Mouse (Mus musculus) gonadal fat pad, adult 2 months (tissue): ENCODE results near the gene Cables2. TPM values are rescaled to one million over a fixed set of nuclear protein-coding genes. Genes with fewer than 3 reads are reported as not detected.

ENCODE experiments used
- DNase-seq: peaks from one replicate; pipeline ENCODE4 v3.0.0-alpha.2; 2012; ENCODE audit warnings: low read depth
- polyA plus RNA-seq: library from polyadenylated mRNA; depleted of rRNA; stranded (reverse); fragments of >200 nt; gene quantifications from 2 replicates; pipeline ENCODE4 v1.2.3, GENCODE M21; 2012; rRNA removed

The Cables2 gene
- polyA plus RNA-seq, 1 experiment = 30.8 TPM

DNA sequence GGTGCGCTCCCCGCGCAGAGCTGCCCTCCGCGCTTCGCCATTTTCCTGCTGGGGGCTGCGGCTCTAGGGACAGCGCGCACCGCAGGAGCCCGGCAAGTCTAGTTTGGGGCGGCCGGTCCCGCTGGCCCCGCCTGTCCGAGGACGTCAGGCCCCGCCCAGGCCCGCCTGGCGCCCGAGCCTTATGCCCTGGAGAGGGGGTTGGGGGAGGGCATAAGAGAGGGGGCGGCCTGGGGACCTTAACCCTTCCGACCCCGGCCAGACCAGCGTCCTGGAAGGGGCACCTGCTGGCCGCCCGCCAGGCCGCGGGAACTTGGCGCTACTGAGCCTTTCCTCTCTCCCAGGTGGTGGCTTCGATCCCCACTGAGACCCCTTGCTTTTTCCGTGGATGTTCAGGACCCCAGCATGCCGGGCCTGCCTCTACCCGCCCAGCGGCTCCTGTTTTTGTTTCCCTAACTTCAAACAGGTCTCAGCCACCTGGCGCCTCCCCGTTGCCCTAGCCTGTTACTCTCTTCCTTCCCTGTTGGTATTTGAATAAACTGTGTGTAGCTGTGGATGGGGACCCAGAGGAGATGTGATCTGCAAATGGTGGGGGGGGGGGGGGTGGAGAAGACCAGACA lies 47.4 kb downstream of the Cables2 start, which contains the start of gene Lama5:
Gene Lama5 (minus strand): TSS at position 98 of the 617 bp plus-strand sequence.
- DNase-seq = no peak

DNA sequence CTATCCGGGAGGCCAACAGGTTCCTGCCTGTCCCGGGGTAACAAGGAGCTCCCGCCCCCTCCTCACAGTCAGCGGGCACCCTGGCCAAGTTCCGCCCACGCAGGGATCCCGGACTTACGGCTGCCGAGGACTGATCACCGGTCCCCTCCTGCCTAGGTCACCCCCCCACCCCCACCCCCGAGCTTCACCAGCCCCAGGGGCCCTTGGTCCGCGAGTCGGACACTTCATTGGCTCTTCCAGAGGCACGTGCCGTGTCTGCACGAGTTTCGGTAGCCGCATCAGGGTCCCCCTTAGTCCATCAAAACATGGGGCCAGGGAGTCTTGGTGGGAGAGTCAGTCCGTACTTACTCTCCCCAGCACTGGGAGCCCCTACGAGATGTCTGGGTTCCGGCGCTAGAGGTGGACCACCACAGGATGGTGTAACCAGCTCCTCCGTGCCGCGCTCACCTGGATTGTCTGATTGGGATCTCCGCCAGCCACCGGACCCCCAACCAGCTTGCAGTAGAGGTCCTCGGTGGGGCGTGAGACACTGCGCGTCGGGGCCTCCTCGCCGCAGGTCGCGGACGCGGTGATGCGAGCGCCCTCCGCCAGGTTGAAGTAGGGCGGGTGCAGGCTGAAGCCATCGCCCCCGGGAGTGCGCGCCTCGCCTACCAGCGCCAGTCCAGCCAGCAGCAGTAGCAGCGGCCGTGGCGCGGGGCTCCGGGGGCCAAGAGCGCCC lies 48.1 kb downstream of the Cables2 start:
- no peak for DNase-seq

DNA sequence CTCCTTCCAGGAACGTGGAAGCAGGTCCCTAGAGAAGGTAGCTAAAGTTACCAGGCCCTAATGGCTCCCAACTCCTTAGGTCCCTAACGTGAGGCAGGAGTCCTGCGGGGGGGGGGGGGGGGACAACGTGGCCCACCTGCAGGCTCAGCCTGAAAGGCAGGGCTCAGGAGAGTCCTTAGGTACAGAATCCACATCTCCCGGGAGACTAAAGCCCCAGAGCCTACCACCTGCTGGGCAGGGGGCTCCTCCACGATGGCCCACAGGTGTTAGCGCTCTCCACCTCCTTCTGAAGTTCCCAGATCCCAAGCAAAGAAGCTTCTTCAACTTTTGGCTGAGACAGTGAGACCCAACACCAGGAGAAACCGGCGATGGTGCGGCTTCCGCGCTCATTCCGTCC lies 48.7 kb downstream of the Cables2 start:
- DNase-seq = no peak

DNA sequence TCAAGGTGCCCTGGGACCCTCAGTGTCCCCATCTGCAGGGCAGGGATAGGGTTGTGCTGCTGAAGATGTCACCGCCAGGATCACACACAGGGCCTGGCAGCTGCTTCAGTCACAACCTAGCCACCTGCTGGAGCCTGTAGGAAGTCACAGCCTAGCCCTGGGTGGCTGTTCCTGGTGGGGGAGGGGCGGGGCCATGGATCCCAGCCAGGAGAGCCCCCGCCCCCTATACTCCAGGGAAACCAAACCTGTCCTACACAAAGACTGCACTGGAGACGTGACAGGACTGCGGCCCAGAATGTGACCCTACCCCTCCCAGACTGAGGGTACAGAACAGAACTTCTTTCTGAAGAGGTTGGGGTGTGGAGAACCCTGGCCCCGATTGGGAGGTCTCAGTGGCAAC lies 51.0 kb downstream of the Cables2 start:
- DNase-seq = no peak

DNA sequence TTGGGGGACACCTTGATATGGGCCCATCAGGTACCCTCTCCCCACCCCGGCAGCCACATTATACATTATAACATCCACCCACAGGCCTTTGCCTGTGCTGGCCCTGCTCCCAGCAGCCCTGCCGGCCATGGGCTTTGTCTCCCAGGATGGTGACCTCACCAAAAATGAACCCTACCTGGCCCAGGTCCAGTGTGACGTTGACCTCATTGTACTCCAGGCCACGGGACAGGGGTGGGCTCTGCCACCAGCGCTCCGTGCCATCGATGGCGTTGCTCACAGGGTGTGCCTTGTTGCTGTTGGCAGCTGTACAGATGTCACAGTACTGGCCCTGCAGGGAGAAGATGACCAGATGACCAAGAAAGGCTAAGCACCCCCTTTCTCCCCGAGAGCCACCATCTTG lies 52.2 kb downstream of the Cables2 start:
- no peak for DNase-seq

DNA sequence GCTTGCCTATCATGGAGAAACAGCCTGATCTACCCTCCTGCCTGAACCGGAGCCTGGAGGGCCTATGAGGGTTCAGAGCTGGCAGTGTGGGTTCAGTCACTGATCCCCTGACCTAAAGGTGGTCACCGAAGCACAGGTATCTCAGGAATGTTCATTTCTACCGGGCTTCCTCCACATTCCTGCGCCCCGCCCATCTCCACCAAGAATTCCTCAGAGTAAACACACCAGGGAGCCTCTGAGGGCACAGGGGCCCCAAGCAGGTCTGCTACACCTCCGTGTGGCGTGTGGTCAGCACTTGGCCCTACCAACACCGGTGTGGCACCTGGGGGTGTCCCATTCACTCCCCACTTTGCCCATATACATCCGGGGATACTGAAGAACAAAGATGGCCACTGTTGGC lies 53.1 kb downstream of the Cables2 start:
- DNase-seq = no peak

DNA sequence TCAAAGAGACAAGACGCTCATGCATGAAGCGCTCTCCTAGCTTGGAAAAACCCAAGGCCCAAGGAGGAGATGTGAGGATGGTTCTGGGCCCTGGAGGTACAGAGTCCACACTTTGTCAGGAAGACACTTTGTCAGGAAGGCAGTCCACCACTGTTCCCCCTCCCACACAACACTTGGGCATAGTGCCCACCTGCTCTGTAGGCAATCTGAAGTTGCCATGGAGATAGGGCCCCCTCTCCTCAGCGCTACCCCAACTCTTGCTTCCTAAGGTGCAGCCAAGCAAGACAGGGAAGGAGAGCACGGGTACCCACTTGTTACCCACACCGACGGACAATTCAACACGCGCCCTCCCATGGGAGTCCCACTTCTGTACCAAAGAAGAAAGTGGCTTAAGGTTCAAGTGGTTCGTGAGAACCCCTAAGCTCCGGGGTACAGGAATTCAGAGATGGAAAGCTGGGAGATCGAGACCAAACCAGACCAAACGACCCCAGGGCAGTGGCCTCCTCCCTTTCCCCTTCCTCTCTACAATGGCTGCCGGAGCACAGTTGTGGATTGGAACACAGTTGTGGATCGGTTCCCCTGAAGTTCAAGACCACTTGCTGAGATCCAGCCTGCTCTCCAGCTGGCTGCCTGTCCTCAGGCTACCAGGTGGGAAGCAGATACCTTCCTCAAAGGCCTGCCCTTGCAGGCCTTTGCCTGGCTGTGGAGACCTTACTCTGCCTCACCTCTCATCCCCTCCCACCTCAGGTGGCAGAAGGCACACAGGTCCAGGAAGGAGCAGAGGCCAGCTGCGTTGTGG lies 54.0 kb downstream of the Cables2 start:
- DNase-seq = no peak

DNA sequence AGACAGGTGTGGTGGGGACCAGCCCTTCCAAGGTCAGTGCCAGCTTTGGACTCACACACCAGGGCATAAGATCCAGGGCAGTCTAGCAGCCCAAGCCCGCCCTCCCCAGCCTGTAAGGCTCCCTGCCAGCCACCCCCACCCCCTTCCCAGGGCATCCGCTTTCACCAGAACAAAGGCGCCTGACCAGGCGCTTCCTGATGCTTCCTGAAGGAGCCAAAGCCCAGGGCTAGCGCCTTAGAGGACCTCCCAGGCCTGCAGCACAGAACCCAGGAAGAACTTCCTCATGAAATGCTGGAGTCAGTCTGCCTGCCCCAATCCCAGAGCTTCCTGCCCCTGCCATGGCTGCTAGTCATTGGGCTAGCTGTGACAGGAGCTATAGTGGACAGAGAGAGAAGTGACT lies 54.6 kb downstream of the Cables2 start:
- no peak for DNase-seq

DNA sequence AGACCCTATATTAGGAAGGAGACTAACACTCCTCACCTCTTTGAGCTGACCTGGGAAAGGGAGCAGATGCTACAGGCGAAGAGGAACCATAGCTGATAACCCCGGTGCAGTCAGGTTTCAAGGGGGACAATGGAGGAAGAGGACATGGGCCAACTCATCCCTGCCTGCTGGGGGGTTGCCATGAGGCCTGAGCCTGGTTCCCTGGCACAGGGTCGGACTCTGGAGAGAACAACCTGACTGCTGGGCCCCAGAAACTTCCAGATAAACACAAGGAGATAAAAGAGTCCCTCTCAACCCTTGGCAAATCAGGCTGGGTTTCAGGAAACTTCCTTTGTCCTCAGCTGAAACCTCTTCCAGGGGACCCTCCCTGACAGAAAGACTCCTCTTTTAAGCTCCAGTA lies 55.1 kb downstream of the Cables2 start:
- DNase-seq = no peak

DNA sequence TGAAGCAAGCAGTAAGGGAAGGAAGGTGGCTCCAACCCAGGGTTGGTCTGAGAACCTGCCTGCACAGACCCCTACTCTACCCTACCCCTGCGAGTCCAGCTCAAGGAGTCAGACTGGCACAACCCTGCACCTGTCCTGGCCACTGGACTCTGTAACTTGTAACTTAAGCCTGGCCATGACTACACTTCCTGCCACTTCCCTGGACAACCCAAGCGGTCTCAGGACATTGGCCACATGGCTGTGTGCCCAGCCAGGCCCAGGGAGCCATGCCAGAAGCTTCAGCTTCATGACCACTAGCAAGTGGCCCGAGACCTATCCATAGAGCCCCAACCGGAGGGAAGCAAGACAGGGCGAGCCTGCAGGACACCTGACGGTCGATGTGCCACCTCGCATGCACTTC lies 55.7 kb downstream of the Cables2 start:
- DNase-seq = no peak

DNA sequence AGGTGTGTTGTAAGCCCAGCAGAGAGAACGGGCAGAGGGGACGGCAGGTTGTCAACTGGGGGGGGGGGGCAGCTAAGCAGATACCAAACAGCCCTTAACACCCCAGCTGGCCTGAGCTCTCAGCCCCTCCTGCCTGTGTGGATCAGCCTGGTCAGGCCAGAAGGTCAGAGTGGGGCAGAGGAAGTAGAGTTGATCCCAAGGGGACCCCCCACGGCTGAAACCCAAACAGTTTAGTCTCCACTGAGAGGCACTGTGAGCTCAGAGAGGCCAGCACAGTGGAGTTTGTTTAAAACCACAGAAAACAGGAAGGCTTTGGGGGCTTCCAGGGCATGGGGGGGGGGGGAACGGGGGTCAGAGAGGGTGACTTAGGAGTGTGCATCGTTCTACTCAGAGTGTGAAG lies 56.4 kb downstream of the Cables2 start:
- DNase-seq = no peak

DNA sequence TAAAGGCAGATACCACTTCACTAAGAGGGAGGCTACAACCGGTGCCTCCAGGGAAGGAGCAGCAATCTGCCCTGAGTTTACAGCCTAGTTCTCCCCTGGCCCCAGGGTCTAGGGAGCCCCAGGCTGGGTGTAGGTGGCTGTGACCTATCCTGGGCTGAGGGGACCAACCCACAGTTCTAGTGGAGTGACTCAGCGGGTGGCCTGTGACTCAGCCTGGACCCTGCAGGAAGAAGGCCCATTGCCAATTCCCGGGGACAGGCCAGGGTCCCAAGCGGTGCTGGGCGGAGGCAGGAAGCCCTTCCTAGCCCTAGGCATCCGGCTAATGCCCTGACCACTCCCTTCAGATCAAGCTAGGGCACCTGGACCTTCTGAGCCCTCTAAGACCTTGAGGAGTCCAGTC lies 57.3 kb downstream of the Cables2 start:
- no peak for DNase-seq

DNA sequence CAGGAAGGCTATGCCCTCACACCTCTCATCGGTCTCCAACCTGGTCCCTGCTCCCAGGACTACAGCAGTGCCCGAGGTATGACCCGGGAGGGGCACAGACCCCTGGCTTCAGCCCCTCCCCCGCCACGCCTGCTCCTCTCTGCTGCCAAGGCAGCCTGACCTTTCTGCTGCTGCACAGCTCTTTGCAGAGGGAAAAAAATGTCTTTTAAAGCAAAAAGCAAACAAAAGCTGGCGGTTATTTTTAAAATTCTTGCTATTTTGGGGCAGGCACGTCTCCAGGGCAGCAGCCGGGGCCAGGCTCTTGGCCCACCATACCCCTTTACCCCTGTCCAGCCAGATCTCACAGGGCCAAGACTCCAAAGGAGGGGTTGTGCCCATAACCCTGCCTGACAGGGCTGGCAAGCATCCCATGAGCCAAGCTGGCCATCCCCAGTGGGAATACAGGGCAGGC lies 58.3 kb downstream of the Cables2 start:
- no peak for DNase-seq

DNA sequence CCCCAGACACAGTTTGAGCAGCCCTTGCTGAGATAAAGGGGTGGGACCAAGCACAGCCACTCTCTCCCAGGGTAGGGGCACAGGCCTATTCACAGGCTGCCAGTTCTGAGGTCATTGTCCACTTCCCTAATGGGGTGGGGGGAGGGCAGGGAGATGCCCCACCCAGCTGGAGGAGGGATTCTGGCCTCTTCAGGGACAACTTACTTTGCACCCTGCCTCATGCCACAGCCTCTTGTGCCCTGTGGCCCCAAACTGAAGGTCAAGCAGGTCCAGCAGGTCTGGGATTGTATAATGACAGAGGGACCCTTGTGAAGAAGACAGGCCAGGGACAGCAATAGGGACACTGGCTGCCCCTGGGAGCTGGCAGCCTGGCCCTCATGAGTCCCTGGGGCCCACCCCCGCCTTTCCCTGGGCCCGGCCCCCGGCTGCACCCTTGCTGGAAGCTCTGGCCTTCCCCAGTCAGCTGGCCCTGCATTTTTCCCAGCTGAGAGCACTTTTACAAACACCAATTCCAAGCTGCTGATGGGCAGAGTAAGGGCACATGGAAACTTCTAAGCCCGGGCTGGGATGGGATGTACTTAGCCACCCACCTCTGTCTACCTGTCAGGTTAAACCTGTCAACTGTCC lies 58.8 kb downstream of the Cables2 start:
- no peak for DNase-seq

DNA sequence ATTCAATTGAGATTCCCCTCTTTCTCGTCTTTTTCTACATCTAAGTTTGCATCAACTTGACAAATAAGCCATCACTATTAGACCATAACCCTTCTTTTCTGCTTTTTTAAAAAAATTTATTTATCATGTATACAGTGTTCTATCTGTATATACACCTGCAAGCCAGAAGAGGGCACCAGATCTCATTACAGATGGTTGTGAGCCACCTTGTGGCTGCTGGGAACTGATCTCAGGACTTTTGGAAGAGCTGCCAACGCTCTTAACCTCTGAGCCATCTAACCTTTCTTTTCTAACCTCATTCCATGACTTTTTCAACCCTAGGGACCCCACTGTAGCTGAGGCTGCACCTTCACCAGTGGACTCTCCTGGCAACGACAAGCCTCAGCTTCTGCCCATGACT lies 61.0 kb downstream of the Cables2 start:
- DNase-seq = no peak

DNA sequence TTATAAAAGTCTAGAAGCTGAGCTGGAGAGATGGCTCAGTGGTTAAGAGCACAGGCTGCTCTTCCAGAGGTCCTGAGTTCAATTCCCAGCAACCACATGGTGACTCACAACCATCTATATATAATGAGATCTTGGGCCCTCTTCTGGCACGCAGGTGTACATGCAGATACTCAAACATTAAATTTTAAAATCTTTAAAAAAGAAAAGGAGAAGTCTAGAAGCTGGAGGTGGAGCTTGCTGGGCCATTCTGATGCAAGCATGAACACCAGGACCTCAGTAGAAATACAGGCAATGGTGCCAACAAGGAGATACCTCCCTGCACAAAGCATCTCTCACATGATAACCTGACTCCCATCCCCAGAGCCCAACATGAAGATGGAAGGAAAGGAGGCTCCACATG lies 64.3 kb downstream of the Cables2 start:
- no peak for DNase-seq

Other genes starting within 250 kb of the Cables2 start
- gene Lsm14b, start 248.5 kb downstream of the Cables2 start, polyA plus RNA-seq = 31.1 and 42.4 TPM in 2 replicates
- gene Psma7, start 231.1 kb downstream of the Cables2 start, polyA plus RNA-seq = 231 and 271 TPM in 2 replicates
- 39.2 and 58.7 TPM in 2 replicates for gene Ss18l1, start 231.0 kb downstream of the Cables2 start, polyA plus RNA-seq
- 19.0 and 19.1 TPM in 2 replicates for gene Mtg2, start 202.9 kb downstream of the Cables2 start, polyA plus RNA-seq
- 1.4 and 1.5 TPM in 2 replicates for gene Hrh3, start 169.0 kb downstream of the Cables2 start, polyA plus RNA-seq
- 57.3 and 63.2 TPM in 2 replicates for gene Osbpl2, start 154.2 kb downstream of the Cables2 start, polyA plus RNA-seq
- gene Adrm1, start 102.0 kb downstream of the Cables2 start, polyA plus RNA-seq = 103 and 106 TPM in 2 replicates
- 43.9 and 61.8 TPM in 2 replicates for gene Lama5, start 47.6 kb downstream of the Cables2 start, polyA plus RNA-seq
- 3,429 and 4,309 TPM in 2 replicates for gene Rps21, start 16.1 kb downstream of the Cables2 start, polyA plus RNA-seq
- 3.6 and 4.2 TPM in 2 replicates for gene Rbbp8nl, start 16.4 kb upstream of the Cables2 start, polyA plus RNA-seq
- 0.57 and 0.70 TPM in 2 replicates for gene Gata5, start 61.2 kb upstream of the Cables2 start, polyA plus RNA-seq
- 47.9 and 50.4 TPM in 2 replicates for gene Slco4a1, start 182.7 kb upstream of the Cables2 start, polyA plus RNA-seq
- gene Ntsr1, start 226.5 kb upstream of the Cables2 start, polyA plus RNA-seq = 4.3 and 4.4 TPM in 2 replicates